Mouse (Mus musculus) mouse embryonic stem cell (cell line): ENCODE measurements around the gene Tstd1.

Source experiments
- in situ Hi-C, 2 experiments: fragments of 300-500 bp; cut with MboI; formaldehyde crosslinking; loops; 1 replicate in 1 of 2; 3 replicates in 1 of 2; pipeline ENCODE4 v1.14.3; 2019 to 2020; ENCODE audit warnings: low sequenced_read_pairs in 2 of 2, low pct_unique_long_range_greater_than_20kb in 1 of 2, mixed read lengths in 1 of 2; ENCODE audit not compliant: unreplicated experiment in 1 of 2

The Tstd1 gene

DNA sequence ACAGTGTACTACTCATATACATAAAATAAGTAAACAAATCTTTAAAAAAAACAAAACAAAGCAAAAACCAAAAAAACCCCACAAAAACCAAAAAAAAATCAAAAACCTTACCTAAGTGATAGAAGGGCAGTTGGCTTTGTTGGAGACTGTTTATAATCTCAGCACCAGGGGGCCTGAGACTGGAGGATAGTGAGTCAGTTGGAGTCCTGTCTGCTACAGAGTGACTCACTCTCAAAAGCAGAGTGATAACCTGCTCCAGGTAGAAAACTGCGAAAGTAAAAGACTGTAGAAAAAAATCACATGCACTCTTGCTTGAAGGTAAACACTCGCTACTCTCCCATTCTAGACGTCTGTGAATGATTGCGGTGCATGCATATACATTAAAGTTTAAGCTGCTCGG is 26.4 kb downstream of the Tstd1 start:
- in situ Hi-C loops, result no loop called here

DNA sequence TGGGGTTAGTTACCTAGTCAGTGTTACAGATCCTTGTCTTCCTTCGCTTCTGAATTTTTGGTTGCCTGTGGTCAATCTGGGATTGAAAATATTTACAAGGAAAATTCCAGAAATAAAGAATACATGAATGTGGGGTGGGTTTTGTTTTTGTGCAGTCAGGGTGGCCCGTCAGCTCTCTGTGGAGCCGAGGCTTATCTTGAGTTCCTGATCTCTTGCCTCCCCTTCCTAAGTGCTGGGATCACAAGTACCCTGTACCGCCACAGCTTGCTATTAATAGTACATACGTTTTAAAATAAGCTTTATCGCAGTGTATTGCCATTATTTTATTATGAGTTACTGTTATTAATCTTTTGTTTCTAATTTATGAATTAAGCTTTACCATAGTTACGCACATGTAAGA is 28.2 kb downstream of the Tstd1 start:
- in situ Hi-C loops, result no loop called here

DNA sequence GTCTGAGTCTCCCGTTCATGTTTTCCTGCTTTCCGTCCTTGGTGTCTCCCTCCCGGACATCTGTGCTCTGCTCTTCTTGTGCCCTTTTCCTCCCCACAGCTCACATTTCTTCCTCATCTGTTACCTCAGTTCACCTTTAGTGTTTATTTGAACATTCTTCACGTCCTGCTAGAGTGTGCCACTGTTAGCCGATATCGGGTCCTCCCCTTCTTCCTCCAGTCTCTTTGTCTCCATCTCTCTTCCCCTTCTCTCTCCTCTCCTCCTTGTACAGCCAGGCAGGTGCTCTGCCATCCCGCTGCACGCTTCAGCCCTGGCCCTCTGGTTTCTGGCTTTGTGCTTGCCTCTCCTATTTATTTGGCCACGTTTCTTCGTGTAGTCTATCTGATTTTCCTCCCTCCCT is 29.0 kb downstream of the Tstd1 start:
- in situ Hi-C loops, result no loop called here

DNA sequence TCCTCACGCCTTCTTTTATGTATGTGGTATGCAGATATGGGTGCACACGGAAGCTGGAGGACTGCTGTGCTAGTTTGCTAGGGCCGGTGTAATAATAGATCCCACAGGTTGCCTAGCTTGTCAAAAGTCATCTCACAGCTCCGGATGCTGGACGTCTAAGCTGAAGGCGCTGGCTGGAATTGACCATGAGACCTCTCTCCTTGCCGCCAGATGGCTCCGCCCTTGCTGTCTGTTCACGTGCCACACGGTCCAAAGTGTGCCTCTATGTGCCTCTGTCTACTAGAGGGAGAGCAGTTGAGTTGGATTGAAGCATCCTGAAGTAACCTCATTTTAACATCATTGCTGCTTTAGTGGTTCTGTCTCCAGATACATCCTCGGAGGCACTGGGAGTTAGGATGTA is 31.4 kb downstream of the Tstd1 start:
- in situ Hi-C loops, result no loop called here

DNA sequence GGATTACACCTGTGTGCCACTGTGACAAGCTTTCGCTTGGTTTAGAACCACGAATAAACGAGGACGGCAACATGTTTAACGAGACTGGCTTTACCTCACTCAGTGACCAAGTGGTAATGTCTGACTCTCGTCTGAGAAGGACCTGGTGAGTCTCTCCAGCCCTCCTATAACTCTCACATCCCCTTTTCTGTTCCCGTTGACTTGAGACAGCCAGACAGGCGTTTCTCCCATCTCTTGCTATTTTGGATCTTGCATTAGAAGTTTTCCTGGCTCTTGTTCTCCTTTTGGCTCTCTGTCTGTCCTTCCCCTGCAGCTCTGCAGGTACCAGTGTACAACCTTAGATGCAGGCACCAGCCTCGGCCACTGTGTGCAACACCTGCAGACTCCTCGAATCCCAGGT is 32.3 kb downstream of the Tstd1 start:
- in situ Hi-C loops, result no loop called here

DNA sequence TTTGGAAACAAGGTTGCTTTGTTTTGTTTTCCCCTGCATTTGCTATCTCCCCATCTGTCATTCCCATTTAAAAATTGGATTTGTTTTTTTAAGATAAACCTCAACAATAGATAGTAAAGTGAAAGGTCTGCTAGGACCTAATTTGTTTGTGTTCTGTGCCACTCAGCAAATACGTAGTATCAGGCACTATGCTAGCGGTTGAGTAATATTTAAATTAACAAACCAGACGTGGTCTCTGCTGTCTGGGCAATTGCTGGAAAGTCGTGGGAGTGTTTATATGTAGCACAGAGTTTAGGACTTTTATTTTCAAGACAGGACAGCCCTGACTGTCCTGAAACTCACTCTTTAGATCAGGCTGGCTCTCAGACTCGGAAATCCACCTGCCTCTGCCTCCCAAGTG is 33.9 kb downstream of the Tstd1 start:
- in situ Hi-C loops, result no loop called here

DNA sequence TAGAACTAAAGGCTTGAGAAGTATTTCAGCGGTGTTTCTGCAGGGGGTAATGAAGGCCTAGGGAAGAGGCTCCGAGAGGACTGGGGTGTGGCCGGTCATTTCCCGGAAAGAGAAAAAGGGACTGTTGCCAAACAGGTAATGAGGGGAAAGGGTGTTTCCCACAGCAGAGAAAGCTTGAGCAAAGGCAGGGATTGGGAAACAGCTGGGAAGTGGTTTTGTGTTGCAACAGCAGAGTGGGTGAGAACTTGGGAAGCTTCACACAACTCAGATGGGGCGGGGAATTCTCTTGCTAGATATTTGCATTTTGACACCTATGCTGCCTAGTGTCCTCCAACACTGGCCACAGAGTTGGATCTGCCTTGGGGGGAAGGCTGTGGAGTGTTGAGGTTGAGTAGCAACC is 34.3 kb downstream of the Tstd1 start:
- in situ Hi-C loops, result no loop called here

DNA sequence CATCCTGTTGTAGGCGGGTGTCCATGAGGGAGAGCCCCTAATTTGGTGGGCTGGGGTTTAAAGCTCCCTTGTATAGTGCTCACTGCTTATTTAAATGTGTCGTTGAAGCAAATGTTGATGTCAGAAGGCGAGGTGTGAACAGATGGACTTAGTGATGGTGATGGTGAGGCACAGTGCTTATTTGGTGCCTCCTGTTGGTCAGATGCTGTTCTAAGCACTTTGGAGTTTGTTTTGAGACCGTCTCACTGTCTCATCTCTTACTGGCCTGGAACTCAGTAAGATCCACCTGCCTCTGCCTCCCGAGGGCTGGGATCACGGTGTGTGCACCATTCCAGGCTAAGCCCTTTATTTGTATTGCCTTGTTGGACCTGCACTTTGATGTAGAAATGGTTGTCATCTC is 36.3 kb downstream of the Tstd1 start:
- in situ Hi-C loops, result no loop called here

DNA sequence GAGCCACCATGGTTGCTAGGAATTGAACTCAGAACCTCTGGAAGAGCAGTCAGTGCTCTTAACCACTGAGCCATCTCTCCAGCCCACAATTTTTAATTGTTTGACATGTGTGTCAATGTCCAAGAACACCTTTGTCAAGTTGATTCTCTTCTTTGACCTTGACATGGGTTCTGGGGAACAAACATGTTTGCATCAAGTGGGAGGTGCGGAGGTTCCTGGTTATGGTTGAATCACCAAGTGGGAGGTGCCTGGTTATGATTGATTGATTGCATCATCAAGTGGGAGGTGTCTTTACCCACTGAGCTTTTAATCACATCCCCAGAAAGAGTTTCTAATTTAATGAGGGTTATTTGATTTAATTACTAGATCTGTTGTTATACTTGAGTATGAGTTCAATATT is 38.9 kb downstream of the Tstd1 start:
- in situ Hi-C loops, result no loop called here

DNA sequence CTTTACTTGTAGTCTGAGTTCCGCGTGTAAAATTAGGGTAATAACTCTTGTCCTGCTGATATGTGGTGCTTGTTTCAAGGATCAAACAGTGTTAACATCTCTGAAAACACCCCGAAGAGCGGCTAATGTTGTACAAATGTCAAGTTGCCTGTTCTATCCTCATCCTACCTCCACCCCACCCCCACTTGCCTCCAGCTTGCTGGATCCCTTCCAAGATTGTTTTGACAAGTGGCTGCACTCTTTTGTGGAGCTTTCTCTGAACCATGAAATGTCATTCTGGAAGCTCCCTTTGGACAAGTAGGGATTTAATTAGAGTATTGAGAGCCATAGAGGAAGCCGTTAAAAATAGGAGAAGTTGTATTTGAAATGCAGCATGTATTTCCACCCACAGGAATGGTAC is 41.1 kb downstream of the Tstd1 start:
- in situ Hi-C loops, result no loop called here

DNA sequence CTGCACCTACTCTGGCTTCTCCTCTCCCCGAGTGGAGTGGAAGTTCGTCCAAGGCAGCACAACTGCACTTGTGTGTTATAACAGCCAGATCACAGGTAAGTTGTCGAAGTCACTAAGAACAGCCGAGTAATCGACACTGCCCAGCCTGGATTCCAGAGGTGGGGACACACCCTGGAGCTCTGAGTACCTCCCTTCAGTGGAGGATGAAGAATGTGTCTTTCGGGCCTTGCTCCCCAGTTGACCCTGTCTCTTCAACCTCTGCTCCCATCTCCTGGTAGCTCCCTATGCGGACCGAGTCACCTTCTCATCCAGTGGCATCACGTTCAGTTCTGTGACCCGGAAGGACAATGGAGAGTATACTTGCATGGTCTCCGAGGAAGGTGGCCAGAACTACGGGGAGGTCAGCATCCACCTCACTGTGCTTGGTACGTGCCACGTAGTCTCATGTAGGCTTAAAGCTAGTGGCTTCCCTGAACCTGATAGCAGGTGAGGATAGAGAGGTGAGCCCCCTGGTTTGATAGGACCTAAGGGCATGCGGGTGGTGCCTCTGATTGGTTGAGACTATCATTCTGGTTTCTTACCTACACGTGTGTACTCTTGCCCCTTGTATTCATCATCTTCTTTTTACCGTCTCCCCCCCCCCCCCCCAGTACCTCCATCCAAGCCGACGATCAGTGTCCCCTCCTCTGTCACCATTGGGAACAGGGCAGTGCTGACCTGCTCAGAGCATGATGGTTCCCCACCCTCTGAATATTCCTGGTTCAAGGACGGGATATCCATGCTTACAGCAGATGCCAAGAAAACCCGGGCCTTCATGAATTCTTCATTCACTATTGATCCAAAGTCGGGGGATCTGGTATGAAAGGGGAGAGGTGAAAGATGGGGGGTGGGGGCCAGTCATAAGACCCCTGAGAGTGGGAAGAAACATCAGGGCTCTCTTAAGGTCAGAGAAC is 42.2 kb downstream of the Tstd1 start:
- in situ Hi-C loops, result no loop called here

DNA sequence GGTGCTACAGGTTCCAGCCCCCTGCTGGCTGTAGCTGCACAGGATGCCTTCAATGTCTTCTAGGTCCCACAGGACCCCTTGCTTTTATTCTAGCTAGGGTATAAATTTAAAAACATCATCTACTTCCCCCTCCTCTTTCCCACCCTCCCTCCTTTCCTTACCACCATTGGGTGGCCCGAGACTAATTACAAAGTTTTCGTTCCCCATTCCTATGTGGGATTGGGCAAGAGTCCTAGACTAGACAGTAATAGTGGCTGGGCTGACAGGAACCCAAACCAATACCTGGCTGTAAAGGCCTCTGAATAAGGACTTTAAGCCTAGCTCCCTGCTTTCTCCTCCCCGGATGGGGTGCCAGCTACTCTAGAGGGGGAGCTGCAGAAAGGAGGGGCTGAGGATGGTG is 44.5 kb downstream of the Tstd1 start:
- in situ Hi-C loops, result no loop called here

DNA sequence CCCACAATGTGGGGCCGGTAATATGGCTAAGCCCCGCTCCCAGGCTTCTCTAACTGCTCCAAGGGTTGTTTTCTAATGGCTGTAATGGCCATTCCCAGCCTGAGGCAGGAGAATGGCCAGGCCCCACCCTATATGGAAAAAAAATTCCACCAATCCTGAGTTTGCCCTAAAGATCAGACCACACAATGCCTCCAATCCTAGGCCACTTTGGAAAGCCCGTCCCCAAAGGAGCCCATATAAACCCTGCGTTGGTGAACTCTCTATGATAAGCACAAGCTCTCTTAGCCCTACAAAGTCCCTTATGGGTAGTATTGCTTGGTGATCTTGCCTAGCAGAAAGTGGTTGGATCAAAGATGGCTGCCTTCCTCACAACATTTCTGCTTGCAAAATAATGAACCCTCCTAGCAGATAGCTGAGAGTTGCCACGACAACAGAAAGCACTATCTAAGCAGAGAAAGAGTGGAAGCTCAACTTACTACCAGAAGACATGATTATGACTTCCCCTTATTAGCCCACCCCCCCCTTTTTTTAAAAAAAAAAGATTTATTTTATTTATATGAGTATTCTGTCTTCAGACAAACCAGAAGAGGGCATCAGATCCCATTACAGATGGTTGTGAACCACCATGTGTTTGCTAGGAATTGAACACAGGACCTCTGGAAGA is 47.2 kb downstream of the Tstd1 start:
- in situ Hi-C loops, result no loop called here

DNA sequence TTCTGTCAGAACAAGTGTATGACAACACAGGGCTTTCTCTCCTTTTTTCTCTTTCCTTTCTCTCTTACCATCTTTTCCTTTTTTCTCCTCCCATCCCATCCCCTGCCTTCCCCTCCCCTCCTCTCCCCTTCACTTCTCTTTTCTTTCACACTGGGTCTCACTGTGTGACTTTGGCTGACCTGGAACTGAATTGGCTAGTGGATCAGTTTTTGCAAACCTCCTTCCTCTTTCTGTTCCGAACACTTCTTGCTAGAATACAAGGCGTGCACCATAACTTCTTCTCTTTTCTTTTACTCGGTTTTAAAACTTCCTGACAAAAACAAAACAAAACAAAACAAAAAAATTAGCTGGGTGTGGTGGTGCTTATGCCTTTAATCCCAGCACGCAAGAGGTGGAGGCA is 47.9 kb downstream of the Tstd1 start:
- in situ Hi-C loops, result no loop called here

DNA sequence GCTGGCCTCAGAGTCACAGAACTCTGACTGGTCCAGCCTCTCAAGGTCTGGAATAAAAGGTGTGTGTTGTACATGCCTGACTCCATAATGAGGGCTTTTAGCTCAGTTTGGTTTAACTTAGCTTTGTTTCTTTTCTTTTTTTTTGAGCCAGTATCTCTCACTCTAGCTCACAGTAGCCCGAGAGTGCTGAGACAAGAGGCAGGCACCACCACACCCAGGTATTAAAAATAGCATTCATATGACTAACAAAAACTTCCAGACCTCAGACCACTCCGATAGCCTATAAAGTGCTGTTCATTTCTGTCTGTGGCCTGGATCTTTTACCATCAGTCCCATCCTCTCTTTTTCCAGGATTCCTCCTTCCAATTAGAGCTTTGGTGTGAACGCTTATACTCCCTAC is 51.0 kb downstream of the Tstd1 start:
- in situ Hi-C loops, result loop anchor here (10.0 kb wide), 1 partner anchor 105 kb away; the partner anchor contains the start of gene Klhdc9 (in 2 of the 2)
